Mouse (Mus musculus) kidney, embryonic 14.5 days (tissue): Measurements from ENCODE around the gene Lrch4. TPM values are rescaled to one million over a fixed set of nuclear protein-coding genes. Genes with fewer than 3 reads are reported as not detected.

Source experiments
- ATAC-seq: fragments of 200-750 bp; cut with Nextera tagmentation; 2 replicates; pipeline ENCODE4 v1.8.0; 2017; ENCODE audit warnings: moderate number of reproducible peaks, mild to moderate bottlenecking, moderate TSS enrichment, moderate library complexity; ENCODE audit not compliant: low FRiP score, low TSS enrichment
- H3K27ac ChIP-seq: fragments of 300-500 bp; sonication (generic); 2 replicates; pipeline ENCODE4 v1.5.1; 2014; ENCODE audit warnings: low read depth, mild to moderate bottlenecking, low read length, moderate library complexity, mixed read lengths
- H3K27me3 ChIP-seq: fragments of 300-500 bp; sonication (generic); 2 replicates; pipeline ENCODE4 v1.6.1; 2014; ENCODE audit warnings: mild to moderate bottlenecking, low read length; ENCODE audit not compliant: control insufficient read depth, insufficient read depth
- H3K36me3 ChIP-seq: fragments of 300-500 bp; sonication (generic); 2 replicates; pipeline ENCODE4 v1.6.1; 2014; ENCODE audit warnings: low read length, mixed read lengths; ENCODE audit not compliant: control insufficient read depth, insufficient read depth
- H3K4me1 ChIP-seq: fragments of 300-500 bp; sonication (generic); 2 replicates; pipeline ENCODE4 v1.6.1; 2014; ENCODE audit warnings: low read length, mixed read lengths; ENCODE audit not compliant: control insufficient read depth, insufficient read depth
- H3K4me2 ChIP-seq: fragments of 300-500 bp; sonication (generic); replicated peaks from 2 replicates; pipeline ENCODE4 v1.6.1; 2014; ENCODE audit warnings: low read depth, mild to moderate bottlenecking, low read length
- H3K4me3 ChIP-seq: fragments of 300-500 bp; sonication (generic); 2 replicates; pipeline ENCODE4 v1.5.1; 2014; ENCODE audit warnings: mild to moderate bottlenecking, low read length
- H3K9ac ChIP-seq: fragments of 300-500 bp; sonication (generic); 2 replicates; pipeline ENCODE4 v1.6.1; 2014; ENCODE audit warnings: low read depth, mild to moderate bottlenecking, low read length, moderate library complexity
- H3K9me3 ChIP-seq: fragments of 300-500 bp; sonication (generic); 2 replicates; pipeline ENCODE4 v1.6.1; 2016; ENCODE audit warnings: low read length; ENCODE audit not compliant: control insufficient read depth
- WGBS: fragments of 180-500 bp; shearing (Covaris S2); extraction: QIAGEN DNeasy Blood & Tissue Kit; methylation state at CpG from one replicate; pipeline ENCODE4 v1.1.7; 2014; 5-methylcytosine and 5-hydroxymethylcytosine counted together
- polyA plus RNA-seq: library from polyadenylated mRNA; unstranded; fragments of >200 nt; fragmentation: Nextera tagmentation; extraction: Ambion mirVana; gene quantifications from 2 replicates; pipeline ENCODE4 v1.2.1, GENCODE M21; 2014

Gene Lrch4
- polyA plus RNA-seq, 1 experiment from 2014 or later = 43.2 TPM

- H3K4me2 ChIP-seq = no peak overlapping the region
- ATAC-seq = no peak
- peaks cover 15% of the 10 kb centered on the region for H3K4me1 ChIP-seq
- WGBS = 92% methylated on average over 6 of the region's 6 CpGs
- H3K4me3 ChIP-seq = no peak overlapping the region
- peaks cover 6% of the 10 kb centered on the region; the same call in 1 of the 2 replicates for H3K36me3 ChIP-seq
- no peak overlapping the region for H3K9ac ChIP-seq
- no peaks in the 10 kb centered on the region for H3K9me3 ChIP-seq
- no peak overlapping the region for H3K27ac ChIP-seq
- no peaks in the 10 kb centered on the region for H3K27me3 ChIP-seq
Measured at GRCm38 (mm10) chr5:137597625-137598024, 31.3 kb upstream of the Lrch4 start.

GRCm38 (mm10) chr5:137598100-137598826 lies 30.7 kb upstream of the Lrch4 start:
- Histone ChIP-seq H3K9ac (no peak overlapping the region), H3K36me3 (peaks cover 6% of the 10 kb centered on the region; the same call in 1 of the 2 replicates), H3K9me3 (no peaks in the 10 kb centered on the region), H3K27ac (no peak overlapping the region), H3K27me3 (no peaks in the 10 kb centered on the region), H3K4me2 (no peak overlapping the region), H3K4me3 (no peak overlapping the region), H3K4me1 (peaks cover 17% of the 10 kb centered on the region)
- WGBS = 81% methylated on average over 2 of the region's 2 CpGs
- ATAC-seq = no peak

GRCm38 (mm10) chr5:137599600-137599999 lies 29.3 kb upstream of the Lrch4 start:
- Histone ChIP-seq H3K4me1 (peaks cover 17% of the 10 kb centered on the region), H3K4me3 (peak overlapping the region; percentile 79), H3K9ac (peak overlapping the region; percentile 78; the same call in 1 of the 2 replicates), H3K9me3 (no peaks in the 10 kb centered on the region), H3K27ac (peak overlapping the region; percentile 17; the same call in 1 of the 2 replicates), H3K36me3 (peaks cover 13% of the 10 kb centered on the region; the same call in 1 of the 2 replicates), H3K27me3 (no peaks in the 10 kb centered on the region), H3K4me2 (peak overlapping the region; percentile 97)
- ATAC-seq = no peak
- 31% methylated on average over 9 of the region's 9 CpGs for WGBS

- no peaks in the 10 kb centered on the region for H3K9me3 ChIP-seq
- WGBS = 2% methylated on average over 19 of the region's 19 CpGs
- peak; percentile 69; the same call in 1 of the 2 replicates for ATAC-seq
- H3K27ac ChIP-seq = peak overlapping the region; percentile 80; the same call in 1 of the 2 replicates
- peak overlapping the region; percentile 97 for H3K4me2 ChIP-seq
- peak overlapping the region; percentile 78 for H3K9ac ChIP-seq
- peaks cover 17% of the 10 kb centered on the region for H3K4me1 ChIP-seq
- H3K27me3 ChIP-seq = no peaks in the 10 kb centered on the region
- H3K4me3 ChIP-seq = peak overlapping the region; percentile 79
- H3K36me3 ChIP-seq = peaks cover 13% of the 10 kb centered on the region; the same call in 1 of the 2 replicates
Measured at GRCm38 (mm10) chr5:137600281-137600618, 28.7 kb upstream of the Lrch4 start.

- peaks cover 17% of the 10 kb centered on the region for H3K4me1 ChIP-seq
- WGBS = under 1% methylated on average over 41 of the region's 41 CpGs
- H3K27me3 ChIP-seq = no peaks in the 10 kb centered on the region
- peaks cover 13% of the 10 kb centered on the region; the same call in 1 of the 2 replicates for H3K36me3 ChIP-seq
- H3K9ac ChIP-seq = peak within 1 kb of the TSS; percentile 78
- peak within 1 kb of the TSS; percentile 79 for H3K4me3 ChIP-seq
- H3K4me2 ChIP-seq = peak within 1 kb of the TSS; percentile 97
- ATAC-seq = peak; percentile 93
- H3K9me3 ChIP-seq = no peaks in the 10 kb centered on the region
- H3K27ac ChIP-seq = peak within 1 kb of the TSS; percentile 80
Measured at GRCm38 (mm10) chr5:137600619-137601364, 28.1 kb upstream of the Lrch4 start, which contains the start of gene Mospd3. Gene Mospd3 (minus strand): TSS chr5:137601058.

GRCm38 (mm10) chr5:137601365-137601729 lies 27.6 kb upstream of the Lrch4 start:
- H3K27ac ChIP-seq = peak overlapping the region; percentile 59
- H3K36me3 ChIP-seq = peaks cover 18% of the 10 kb centered on the region; the same call in 1 of the 2 replicates
- no peaks in the 10 kb centered on the region for H3K9me3 ChIP-seq
- WGBS = under 1% methylated on average over 22 of the region's 22 CpGs
- H3K9ac ChIP-seq = peak overlapping the region; percentile 78
- peak overlapping the region; percentile 79 for H3K4me3 ChIP-seq
- peak overlapping the region; percentile 63 for H3K4me2 ChIP-seq
- peaks cover 17% of the 10 kb centered on the region for H3K4me1 ChIP-seq
- H3K27me3 ChIP-seq = no peaks in the 10 kb centered on the region
- no peak for ATAC-seq

GRCm38 (mm10) chr5:137607860-137608653 lies 20.9 kb upstream of the Lrch4 start:
- Histone ChIP-seq H3K4me1 (peaks cover 44% of the 10 kb centered on the region), H3K9ac (peak overlapping the region; percentile 35), H3K9me3 (no peaks in the 10 kb centered on the region), H3K27ac (no peak overlapping the region), H3K27me3 (no peaks in the 10 kb centered on the region), H3K36me3 (peaks cover 23% of the 10 kb centered on the region; the same call in 1 of the 2 replicates), H3K4me2 (peak overlapping the region; percentile 41), H3K4me3 (peak overlapping the region; percentile 18; the same call in 1 of the 2 replicates)
- ATAC-seq = no peak
- 17% methylated on average over 24 of the region's 26 CpGs for WGBS

- no peak overlapping the region for H3K27ac ChIP-seq
- H3K4me3 ChIP-seq = peak overlapping the region; percentile 18; the same call in 1 of the 2 replicates
- peaks cover 51% of the 10 kb centered on the region for H3K4me1 ChIP-seq
- no peak for ATAC-seq
- peak overlapping the region; percentile 41 for H3K4me2 ChIP-seq
- peak overlapping the region; percentile 35; the same call in 1 of the 2 replicates for H3K9ac ChIP-seq
- H3K27me3 ChIP-seq = no peaks in the 10 kb centered on the region
- no peaks in the 10 kb centered on the region for H3K9me3 ChIP-seq
- WGBS = 13% methylated on average over 21 of the region's 23 CpGs
- H3K36me3 ChIP-seq = peaks cover 23% of the 10 kb centered on the region; the same call in 1 of the 2 replicates
Measured at GRCm38 (mm10) chr5:137608654-137609190, 20.2 kb upstream of the Lrch4 start.
